Mouse (Mus musculus): ENCODE data around the gene Hist2h2be.

DNA sequence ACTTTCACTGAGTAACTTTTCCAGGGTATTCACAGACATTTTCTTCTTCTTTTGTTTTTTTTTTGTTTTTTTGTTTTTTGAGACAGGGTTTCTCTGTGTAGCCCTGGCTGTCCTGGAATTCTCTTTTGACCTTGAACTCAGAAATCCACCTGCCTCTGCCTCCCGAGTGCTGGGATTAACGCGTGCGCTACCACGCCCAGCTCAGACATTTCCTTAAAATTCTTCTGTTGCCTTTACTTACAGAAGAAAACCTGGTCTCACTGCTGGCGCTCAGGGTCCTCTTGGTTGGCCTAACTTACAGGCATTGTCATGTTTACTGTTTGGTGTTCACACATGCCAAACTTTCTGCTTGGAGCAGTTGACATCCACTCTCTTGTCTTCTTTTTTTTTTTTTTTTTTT is 45.7 kb upstream of the Hist2h2be start:
- TF ChIP-seq CTCF (IDR thresholded peaks at IDR 0.05): no peak
- no peak for TF ChIP-seq EP300 (IDR thresholded peaks at IDR 0.05)
